Mouse (Mus musculus): ENCODE results near the gene Tmbim6.

DNA sequence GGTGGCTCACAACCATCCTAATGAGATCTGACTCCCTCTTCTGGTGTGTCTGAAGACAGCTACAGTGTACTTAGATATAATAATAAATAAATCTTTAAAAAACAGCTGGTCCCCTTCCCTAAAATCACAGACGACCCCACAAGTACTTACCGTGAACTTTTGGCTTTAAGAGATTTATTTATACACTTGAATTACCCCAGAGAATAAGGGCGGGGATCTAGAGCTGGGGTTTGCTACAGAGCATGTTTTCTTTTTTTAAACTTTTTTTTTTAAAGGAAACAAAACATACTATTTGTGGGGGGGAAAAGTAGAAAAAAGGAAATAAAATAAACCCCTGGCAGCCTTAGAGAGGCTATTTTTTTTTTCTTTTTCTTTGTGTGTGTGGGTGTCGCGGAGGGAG is 27.4 kb downstream of the Tmbim6 start:
- no peak for TF ChIP-seq MAX (IDR thresholded peaks at IDR 0.05)
- TF ChIP-seq CEBPB (IDR thresholded peaks at IDR 0.05; ENCODE audit: low read depth), result no peak
